Mouse (Mus musculus): ENCODE data around the gene Lmo7.

GRCm38 (mm10) chr14:101729237-101729971 is at the start of gene Lmo7, which contains the start of gene Gm9922:
- TF ChIP-seq CTCF (IDR thresholded peaks at IDR 0.05; ENCODE audit: low read depth) (no peak), EP300 (IDR thresholded peaks at IDR 0.05; ENCODE audit: low read depth) (no peak)
